Mouse (Mus musculus) small intestine, adult 2 months (tissue): ENCODE measurements around the gene Dnah7a.

Experiments
- CTCF ChIP-seq: fragments of 200-500 bp; IDR thresholded peaks from 2 replicates; pipeline ENCODE4 v1.5.1; 2012; ENCODE audit warnings: low read depth, mild to moderate bottlenecking, control low read depth, inconsistent platforms, low read length, moderate library complexity, mixed read lengths; ENCODE audit not compliant: insufficient replicate concordance, insufficient read length; ENCODE audit errors: extremely low read depth
- POLR2A ChIP-seq: fragments of 200-500 bp; IDR thresholded peaks from 2 replicates; pipeline ENCODE4 v1.6.1; 2012; ENCODE audit warnings: low read depth, mild to moderate bottlenecking, control low read depth, inconsistent platforms, low read length, moderate library complexity

DNA sequence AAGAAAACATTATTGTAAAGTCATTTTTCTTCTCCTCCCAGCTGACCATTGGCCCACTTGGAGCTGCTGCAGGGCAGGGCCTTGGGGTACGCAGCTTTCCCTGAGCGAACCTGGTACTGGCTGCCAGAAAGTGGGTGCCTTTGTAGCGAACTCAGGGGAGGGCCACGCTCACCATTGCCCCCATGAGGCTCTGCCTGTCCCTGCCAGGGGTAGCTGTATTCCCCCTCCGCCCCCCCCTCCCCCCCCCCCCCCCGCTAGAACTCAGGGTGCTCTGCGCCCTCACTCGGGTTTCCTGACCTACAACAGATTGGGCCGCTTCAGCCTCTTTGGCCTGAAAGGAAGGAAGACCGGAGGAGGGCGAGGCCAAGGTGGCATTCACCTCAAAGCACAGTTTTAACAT, 42.0 kb upstream of the Dnah7a start:
- TF ChIP-seq CTCF (no peak), POLR2A (no peak)
